Mouse (Mus musculus) frontal cortex, adult 2 months (tissue): ENCODE measurements around the gene Btg2. TPM values are rescaled to one million over a fixed set of nuclear protein-coding genes. Genes with fewer than 3 reads are reported as not detected.
A peak's percentile ranks its signal among the peaks of the same experiment; 100 is the strongest.

Experiments used
- DNase-seq, 2 experiments: peaks; one replicate each; pipeline ENCODE4 v3.0.0; 2022; ENCODE audit warnings: low spot score in 1 of 2; ENCODE audit errors: extremely low spot score in 1 of 2
- polyA plus RNA-seq: library from polyadenylated mRNA; depleted of rRNA; stranded (reverse); fragments of >200 nt; gene quantifications from 2 replicates; pipeline ENCODE4 v1.2.3, GENCODE M21; 2012

The Btg2 gene
- polyA plus RNA-seq, 1 experiment = 18.8 TPM

DNA sequence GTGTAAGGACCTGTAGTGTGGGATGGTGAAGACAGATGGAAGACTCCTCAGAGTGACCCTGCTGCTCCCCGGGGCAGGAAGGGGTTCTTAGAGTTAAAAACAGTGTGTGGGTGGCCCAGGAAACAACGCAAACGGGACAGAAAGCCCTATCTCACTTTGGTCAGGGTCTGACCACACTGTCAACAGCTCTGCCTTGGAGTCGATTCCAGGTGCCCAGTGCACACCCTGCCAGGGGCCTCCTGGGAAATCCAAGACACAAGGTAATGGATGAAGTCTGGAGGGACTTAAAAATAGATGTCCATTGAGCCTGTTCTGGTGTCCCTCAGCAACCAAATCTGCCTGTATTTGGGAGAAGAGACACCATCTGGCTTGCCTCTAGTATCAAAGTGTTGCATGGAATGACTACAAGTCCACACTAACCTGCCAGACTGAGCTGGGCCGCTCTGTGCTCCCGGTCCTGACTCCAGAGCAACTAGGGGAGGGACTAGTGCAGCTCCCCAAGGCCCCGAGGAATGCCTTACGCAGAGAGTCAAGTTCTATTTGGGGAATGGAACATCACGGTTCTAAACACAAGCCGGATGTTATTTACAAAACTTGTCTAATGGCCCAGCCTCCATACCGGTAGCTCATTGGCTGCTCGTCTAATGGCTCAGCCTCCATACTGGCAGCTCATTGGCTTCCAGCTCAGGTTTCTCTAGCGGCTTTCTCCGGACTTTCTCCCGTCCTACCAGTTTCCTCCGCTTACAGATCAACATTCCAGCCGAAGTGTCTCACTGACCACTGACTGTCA is 20.0 kb upstream of the Btg2 start:
- peak; percentile 50 to 73 for DNase-seq

GRCm38 (mm10) chr1:134097956-134098725 is 19.2 kb upstream of the Btg2 start:
- DNase-seq = no peak

DNA sequence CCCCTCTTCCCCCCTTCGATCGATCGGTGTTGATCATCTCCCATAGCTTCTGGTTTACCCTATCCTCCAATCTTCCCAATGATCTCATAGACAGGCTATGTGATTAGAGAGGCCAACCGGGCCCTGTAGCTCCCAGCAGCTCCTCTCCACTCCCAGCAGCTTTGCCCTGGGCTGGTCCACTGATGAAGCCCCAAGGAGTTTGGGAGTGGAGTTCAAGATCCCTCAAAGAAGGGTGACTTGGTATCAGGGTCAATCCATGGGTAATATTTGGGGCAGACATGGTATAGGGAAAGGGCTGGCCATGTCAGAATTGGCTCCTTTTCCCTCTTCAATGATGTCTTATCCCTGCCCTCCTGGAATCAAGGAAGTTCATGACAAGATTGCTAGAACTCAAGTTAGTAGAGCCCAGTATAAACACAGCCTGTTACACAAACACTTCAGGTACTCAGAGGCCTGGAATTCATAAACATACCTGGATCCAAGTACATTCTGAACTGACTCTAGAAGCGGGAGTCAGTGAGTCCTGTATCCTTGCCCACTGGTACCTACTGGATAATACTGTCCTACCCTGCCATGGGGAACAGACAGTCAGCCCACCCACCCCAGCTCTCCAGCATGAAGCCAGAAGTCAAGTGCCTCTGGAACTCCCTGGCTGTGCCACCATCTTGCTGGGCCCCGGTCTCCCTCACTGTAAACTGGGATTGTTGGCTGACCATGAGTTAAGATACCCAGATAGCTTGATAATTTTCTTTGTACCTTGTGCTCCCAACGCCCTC is 18.3 kb upstream of the Btg2 start:
- no peak for DNase-seq

DNA sequence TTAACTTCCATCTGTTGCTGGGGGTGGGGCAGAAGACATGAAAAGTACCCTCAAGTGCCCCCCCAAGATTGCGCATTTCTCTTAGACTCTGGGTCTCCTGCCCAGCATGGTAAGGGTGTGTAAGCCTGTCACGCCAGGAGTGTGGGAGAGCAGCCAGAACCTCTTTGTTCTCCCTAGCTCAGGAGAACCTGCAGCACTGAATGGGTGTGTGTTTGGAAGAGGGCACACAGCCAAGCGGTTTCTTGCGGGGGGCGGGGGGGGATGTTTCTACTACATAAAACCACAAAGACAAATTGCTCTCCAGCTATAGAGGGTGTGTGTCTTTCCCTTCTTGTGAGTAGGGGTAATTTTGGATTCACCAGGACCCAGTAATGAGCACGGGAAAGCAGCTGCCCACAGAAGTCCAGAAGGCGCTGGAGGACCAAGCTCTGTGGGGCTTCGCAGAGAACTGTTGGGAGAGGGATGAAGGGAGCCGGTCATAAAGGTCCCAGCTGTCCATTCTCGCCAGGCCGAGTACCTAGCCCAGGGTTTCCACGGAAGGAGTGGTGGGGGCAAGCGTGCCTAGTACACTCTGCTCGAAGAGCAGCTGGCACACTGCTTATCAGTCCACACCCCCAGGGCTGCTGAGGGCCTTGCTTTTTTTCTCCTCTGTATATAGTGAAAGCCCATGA is 17.5 kb upstream of the Btg2 start:
- DNase-seq = no peak

DNA sequence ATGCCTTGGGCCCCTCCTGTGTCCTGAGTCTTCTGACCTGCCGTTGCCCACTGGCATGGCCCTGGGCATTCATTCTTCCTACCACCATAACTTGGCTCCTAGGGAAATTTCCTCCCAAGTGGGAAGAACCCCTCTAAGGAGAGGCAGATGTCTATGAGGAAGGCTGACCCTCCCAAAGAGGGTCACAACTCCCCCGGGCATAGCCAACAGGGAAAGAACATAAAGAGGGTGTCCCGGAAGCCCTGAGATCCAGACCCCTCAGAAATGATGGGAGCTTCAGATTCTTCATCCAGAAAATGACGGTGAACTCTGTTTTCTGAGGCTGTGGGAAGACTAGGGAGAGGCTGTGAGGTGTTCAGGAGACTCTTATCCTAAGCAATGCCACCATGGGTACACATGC is 16.8 kb upstream of the Btg2 start:
- DNase-seq = no peak

DNA sequence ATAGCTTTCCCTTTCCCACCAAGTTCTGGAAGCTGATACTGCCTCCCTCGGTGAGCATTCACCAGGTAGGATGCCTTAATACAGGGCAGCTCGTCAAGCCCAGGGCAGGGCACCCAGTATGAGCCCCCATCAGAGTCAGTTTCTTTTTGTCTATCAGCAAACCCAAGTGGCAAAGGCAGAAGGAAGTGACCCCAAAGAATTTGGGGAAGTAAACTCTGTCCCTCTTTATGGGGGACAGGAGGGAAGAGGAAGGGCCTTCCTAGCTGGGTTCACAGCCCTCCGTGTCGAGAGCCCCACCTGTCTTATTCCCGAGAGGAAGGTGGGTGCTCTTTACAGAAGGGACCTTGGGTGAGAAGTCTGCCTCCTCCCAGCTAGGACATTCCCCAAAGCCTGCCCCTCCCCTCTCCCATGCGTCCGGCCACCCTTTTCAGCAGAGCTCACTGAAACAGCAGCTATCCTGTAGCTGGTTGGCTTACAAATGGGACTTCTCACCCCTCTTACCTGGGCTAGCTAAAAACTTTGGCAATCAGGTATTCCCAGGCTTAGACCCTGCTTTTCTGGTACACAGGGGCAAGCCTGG is 16.2 kb upstream of the Btg2 start:
- DNase-seq = no peak

- no peak for DNase-seq
Measured at GRCm38 (mm10) chr1:134093771-134094526, 15.0 kb upstream of the Btg2 start.

DNA sequence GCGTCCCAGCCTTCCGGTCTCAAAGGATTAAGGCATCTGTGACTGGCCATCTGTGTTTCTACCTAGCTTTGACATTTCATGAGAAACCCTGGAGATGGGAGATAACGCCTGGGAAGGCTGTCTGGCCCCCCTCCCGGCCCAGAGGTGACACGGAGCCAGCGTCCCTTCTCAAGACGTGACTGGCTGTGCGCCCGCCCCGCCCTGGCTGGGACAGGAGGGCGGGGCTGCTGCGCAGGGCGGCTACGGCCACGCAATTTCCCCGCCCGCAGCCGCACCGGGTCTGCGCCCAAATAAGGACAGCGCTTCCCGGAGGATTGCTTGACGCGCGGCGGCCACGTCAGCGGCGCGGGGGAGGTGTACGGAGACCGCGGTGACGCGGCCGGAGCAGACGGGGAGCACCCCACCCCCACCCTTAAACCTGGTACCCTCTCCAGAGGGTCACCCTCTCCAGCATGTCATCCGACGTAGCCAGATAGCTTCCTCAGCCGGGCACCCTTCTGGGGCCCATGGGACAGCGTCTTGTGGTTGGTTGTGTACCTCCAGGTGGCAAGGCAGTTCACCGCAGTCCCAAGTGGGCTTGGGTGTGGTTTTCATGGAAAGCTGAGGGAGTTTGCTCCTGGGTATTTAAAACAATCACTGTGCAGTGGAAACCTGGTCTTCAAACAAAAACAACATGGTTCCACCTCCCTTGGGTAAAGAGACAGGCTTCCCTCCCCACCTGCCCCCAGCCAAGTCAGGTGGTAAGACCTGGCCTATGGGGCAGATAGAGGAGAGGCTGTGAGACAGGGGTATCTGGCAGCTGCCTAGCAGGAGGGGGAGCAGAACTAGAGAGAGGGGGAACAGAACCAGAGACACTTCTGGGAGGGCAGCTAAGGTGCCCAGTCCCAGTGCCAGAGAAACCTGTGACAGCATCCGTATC is 14.2 kb upstream of the Btg2 start:
- peak; percentile 81 to 88 for DNase-seq

- no peak for DNase-seq
Measured at GRCm38 (mm10) chr1:134092368-134092767, 13.4 kb upstream of the Btg2 start.

DNA sequence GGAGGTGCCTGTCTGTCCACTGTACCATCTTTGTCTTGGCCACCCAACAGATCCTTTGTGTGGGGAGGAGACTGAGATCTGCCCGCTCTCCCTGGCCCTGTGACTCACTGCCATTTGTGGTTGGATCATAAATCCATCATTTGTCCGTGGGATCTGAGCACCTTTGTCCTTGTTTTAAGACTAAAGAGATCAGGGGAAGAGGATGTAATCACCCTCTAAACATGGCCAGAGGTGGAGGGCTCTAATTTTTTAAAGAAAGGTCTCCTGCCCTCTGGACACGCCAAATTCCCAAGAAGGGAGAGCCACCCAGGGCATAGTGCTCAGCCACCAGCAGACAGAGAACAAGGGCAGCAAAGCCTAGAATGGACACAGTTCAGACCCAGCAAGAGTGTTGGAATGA is 12.9 kb upstream of the Btg2 start:
- no peak for DNase-seq

- no peak for DNase-seq
Measured at GRCm38 (mm10) chr1:134089074-134089473, 10.2 kb upstream of the Btg2 start.

DNA sequence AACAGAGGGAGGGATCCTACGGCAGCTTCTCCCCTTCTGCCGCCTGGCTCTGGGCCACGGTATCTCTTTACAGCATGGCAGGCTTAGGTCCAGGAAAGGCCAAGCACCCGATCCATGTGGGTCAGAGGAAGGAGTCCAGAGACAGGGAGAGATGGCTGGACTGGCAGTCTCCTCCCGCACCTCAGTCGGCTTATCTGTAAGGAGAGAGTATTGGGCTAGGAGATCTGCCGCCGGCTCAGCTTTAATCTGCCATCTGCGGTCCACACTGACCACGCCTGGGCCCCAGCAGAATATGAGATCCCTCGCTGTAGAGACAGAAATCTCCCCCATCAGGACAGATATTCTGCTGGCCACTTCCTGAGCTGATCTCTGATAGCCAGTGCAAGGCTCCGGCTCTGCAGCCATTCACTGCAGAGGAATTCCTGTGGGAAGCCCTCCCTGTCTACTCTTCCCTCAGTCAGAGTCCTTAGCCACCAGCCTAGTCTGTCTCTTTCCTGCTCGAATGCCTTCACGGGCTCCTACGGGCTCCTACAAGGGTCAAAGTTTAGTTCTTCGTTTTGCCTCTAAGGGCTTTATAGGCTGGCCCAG is 8.0 kb upstream of the Btg2 start:
- DNase-seq = no peak

DNA sequence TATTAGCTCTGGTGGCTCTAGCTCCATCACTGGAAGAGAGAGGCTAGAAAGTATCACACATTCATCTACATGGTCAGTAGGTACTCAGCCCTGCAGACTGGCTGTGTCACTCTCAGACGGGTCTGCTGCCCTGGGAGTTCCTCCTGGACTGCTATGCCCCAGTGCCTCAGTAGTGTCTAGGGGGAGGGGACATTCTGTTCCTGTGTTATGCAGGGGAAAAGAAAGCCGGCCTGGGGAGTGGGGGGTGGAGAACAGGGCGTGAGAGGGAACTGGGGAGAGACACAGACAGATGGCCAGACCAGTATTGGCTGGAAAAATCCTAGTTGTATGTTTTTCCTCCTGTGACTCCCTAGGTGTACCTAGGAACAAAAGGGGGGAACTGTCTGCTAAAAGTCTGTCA is 7.1 kb upstream of the Btg2 start:
- DNase-seq = no peak

- no peak for DNase-seq
Measured at GRCm38 (mm10) chr1:134084128-134084527, 5.2 kb upstream of the Btg2 start.

DNA sequence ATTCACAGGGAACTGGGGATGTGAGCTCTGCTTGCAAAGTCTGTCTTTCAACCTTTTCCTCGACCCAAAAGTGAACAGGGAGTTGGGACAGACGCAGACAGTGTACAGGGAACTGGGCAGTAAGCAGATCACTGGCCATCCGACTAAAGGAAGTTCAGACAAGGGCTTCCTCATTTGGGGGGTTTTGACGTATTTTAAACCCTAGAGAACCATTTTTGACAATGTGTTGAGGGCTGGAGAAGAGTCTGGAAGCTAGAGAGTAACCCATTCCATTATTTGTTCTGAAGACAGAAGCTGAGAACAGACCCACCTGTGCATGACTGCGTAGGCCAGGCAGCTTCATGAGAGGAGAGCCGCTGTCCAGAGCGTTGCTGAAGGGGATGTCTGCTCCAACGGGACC is 4.8 kb upstream of the Btg2 start:
- no peak for DNase-seq

GRCm38 (mm10) chr1:134082987-134083516 is 4.1 kb upstream of the Btg2 start:
- peak; percentile 87 to 90 for DNase-seq

DNA sequence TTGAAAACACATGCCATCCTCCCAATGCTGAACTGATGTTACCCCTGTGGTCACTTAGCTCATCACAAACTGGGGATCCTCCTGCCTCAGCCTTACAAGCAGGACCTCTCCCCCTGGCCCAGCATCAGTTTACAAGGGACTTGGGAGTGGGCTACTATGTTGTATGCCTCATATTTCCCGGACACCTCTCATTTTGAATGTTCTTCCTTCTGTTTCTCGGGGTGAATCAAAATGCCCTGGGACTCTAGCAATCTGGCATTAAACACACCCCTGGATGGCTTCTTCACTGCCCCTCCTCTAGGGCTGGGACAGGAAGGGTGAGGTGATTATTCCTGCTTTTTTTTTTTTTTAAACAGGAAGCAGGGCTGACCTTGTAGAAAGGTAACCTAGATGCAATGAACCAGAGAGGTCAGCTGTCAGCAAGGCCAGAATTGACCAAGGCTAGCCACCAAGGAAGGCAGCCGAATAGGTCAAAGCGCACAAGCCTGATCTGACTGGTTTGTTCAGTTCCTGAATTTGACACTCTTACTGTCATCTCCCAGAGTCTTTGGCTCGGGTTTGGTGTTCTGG is 2.0 kb upstream of the Btg2 start:
- DNase-seq = no peak

GRCm38 (mm10) chr1:134080406-134080805 is 1.5 kb upstream of the Btg2 start:
- DNase-seq = no peak
